Mouse (Mus musculus) lung, postnatal 36 days (tissue): ENCODE results near the gene Snrnp70.

ENCODE experiments used
- DNase-seq: peaks from one replicate; pipeline ENCODE4 v3.0.0; 2022; ENCODE audit warnings: mixed read lengths

The Snrnp70 gene

GRCm38 (mm10) chr7:45409497-45410163 lies 14.1 kb upstream of the Snrnp70 start:
- DNase-seq = no peak

GRCm38 (mm10) chr7:45408949-45409348 lies 13.4 kb upstream of the Snrnp70 start:
- DNase-seq = no peak

GRCm38 (mm10) chr7:45408351-45408750 lies 12.8 kb upstream of the Snrnp70 start:
- no peak for DNase-seq

GRCm38 (mm10) chr7:45407836-45408235 lies 12.3 kb upstream of the Snrnp70 start:
- no peak for DNase-seq

- peak; percentile 44 for DNase-seq
Observed at GRCm38 (mm10) chr7:45406157-45407156, 10.9 kb upstream of the Snrnp70 start.

- peak; percentile 85 for DNase-seq
Observed at GRCm38 (mm10) chr7:45405091-45406075, 9.8 kb upstream of the Snrnp70 start, which contains the start of gene Kcna7. Gene Kcna7, plus strand, starts transcription at chr7:45405653.

GRCm38 (mm10) chr7:45403532-45404261 lies 8.2 kb upstream of the Snrnp70 start:
- DNase-seq = peak; percentile 87

- no peak for DNase-seq
Observed at GRCm38 (mm10) chr7:45401521-45402085, 6.1 kb upstream of the Snrnp70 start.

GRCm38 (mm10) chr7:45396787-45397186 lies 1.2 kb upstream of the Snrnp70 start:
- DNase-seq = no peak

- DNase-seq = peak; percentile 34
Observed at GRCm38 (mm10) chr7:45396337-45396775, 814 bp upstream of the Snrnp70 start.

- DNase-seq = no peak
Observed at GRCm38 (mm10) chr7:45395129-45395541, 407 bp downstream of the Snrnp70 start.

- no peak for DNase-seq
Observed at GRCm38 (mm10) chr7:45386077-45386476, 9.5 kb downstream of the Snrnp70 start.

- no peak for DNase-seq
Observed at GRCm38 (mm10) chr7:45376057-45376456, 19.5 kb downstream of the Snrnp70 start.

- no peak for DNase-seq
Observed at GRCm38 (mm10) chr7:45374620-45375019, 20.9 kb downstream of the Snrnp70 start.

GRCm38 (mm10) chr7:45372371-45372770 lies 23.2 kb downstream of the Snrnp70 start:
- DNase-seq = no peak

- peak; percentile 92 for DNase-seq
Observed at GRCm38 (mm10) chr7:45370475-45371311, 24.8 kb downstream of the Snrnp70 start, which contains the start of gene Lin7b. Gene Lin7b, minus strand, starts transcription at chr7:45370583.

- DNase-seq = no peak
Observed at GRCm38 (mm10) chr7:45369836-45370474, 25.6 kb downstream of the Snrnp70 start.

- DNase-seq = no peak
Observed at GRCm38 (mm10) chr7:45369022-45369745, 26.4 kb downstream of the Snrnp70 start.

- no peak for DNase-seq
Observed at GRCm38 (mm10) chr7:45368178-45368577, 27.4 kb downstream of the Snrnp70 start.
